25 mouse cellular contexts compared by ENCODE assay signal in the genomic region with DNA sequence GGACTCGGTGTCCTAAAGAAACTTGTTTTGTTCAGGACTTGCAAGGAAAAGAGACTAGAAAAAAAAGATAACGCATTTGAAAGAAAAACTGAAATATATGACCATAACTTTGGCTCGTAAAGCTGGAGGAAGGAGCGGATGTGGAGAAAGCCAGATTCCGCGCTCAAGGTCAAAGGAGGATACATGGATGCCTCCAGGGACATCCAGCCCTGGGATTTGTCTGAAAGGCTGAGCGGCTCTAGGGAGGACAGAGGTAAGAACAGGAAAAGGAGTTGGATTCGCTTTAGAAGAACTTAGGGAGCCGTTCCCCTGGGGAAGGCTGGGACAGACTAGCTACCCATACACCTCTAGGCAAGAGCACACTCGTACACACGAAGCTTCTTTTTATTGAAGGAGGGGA. TPM values are rescaled to one million over a fixed set of nuclear protein-coding genes. Genes with fewer than 3 reads are reported as not detected.
DNase-seq lines count a peak whose midpoint lies in the region; ATAC-seq and TF ChIP-seq lines count a peak whose summit lies in the region.
"Had no signal": no experiment of that assay in that cellular context is flagged by ENCODE, and none has a peak within 500 bp of the region (broad histone marks: within the 10 kb centered on the region; RNA-seq: fewer than 3 reads in every experiment).

No protein-coding gene starts in this region.

- H3K27me3 ChIP-seq in heart, embryonic 10.5 days (ENCODE audit: insufficient read depth, poor library complexity, severe bottlenecking) = no peaks in the 10 kb centered on the region
- H3K27me3 ChIP-seq in kidney, postnatal 0 days (ENCODE audit: insufficient read depth, low read length) = no peaks in the 10 kb centered on the region
- no peaks in the 10 kb centered on the region for H3K27me3 ChIP-seq in kidney, embryonic 15.5 days
- H3K27me3 ChIP-seq: forebrain, embryonic 13.5 days; hindbrain, embryonic 12.5 days; intestine, embryonic 15.5 days; midbrain, embryonic 13.5 days; neural tube, embryonic 13.5 days had no signal

- DNase-seq in heart, adult 18-20 months = peak; percentile 15
- no peak for DNase-seq in heart, embryonic 10.5 days (ENCODE audit: low spot score)
- DNase-seq in kidney, postnatal 0 days (ENCODE audit: low spot score) = peak; percentile 46
- DNase-seq in heart, postnatal 4 days = peak; percentile 11
- peak; percentile 64 for DNase-seq in testis, postnatal 10 days (ENCODE audit: low spot score)
- DNase-seq: adrenal gland, adult 2 months; cerebellum, adult 11 months; cerebellum, postnatal 36 days; gastrocnemius, postnatal 25 days; layer of hippocampus, postnatal 36 days; left cerebral cortex, postnatal 4 days; liver, postnatal 0 days; right cerebral cortex, postnatal 4 days had no signal

- no peak for TF ChIP-seq CTCF in kidney, postnatal 0 days (IDR thresholded peaks at IDR 0.05; ENCODE audit: low read depth)

- no peaks in the 10 kb centered on the region for H3K36me3 ChIP-seq in heart, embryonic 10.5 days
- H3K36me3 ChIP-seq in kidney, postnatal 0 days (ENCODE audit: insufficient read depth, low read length) = no peaks in the 10 kb centered on the region
- H3K36me3 ChIP-seq in kidney, embryonic 15.5 days = no peaks in the 10 kb centered on the region
- H3K36me3 ChIP-seq: hindbrain, embryonic 12.5 days; intestine, embryonic 15.5 days; liver, embryonic 12.5 days; midbrain, embryonic 13.5 days; neural tube, embryonic 13.5 days had no signal

- H3K9me3 ChIP-seq in heart, embryonic 10.5 days = no peaks in the 10 kb centered on the region
- H3K9me3 ChIP-seq in kidney, postnatal 0 days (replicated peaks; ENCODE audit: low read length) = no peaks in the 10 kb centered on the region
- H3K9me3 ChIP-seq in kidney, embryonic 15.5 days (replicated peaks) = no peaks in the 10 kb centered on the region; the same call in 1 of the 2 replicates
- H3K9me3 ChIP-seq: forebrain, embryonic 13.5 days; hindbrain, embryonic 12.5 days; intestine, embryonic 15.5 days; liver, embryonic 12.5 days; midbrain, embryonic 13.5 days had no signal

- no peaks in the 10 kb centered on the region for H3K4me1 ChIP-seq in heart, embryonic 10.5 days
- H3K4me1 ChIP-seq in kidney, postnatal 0 days (replicated peaks; ENCODE audit: insufficient read depth, low read length) = no peaks in the 10 kb centered on the region
- no peaks in the 10 kb centered on the region for H3K4me1 ChIP-seq in kidney, embryonic 15.5 days
- H3K4me1 ChIP-seq: forebrain, embryonic 13.5 days; hindbrain, embryonic 12.5 days; intestine, embryonic 15.5 days; liver, embryonic 12.5 days; midbrain, embryonic 13.5 days; neural tube, embryonic 13.5 days had no signal

- no peak overlapping the region for H3K4me2 ChIP-seq in kidney, postnatal 0 days (ENCODE audit: low read length)
- no peak overlapping the region for H3K4me2 ChIP-seq in kidney, embryonic 15.5 days
- H3K4me2 ChIP-seq: forebrain, embryonic 13.5 days; hindbrain, embryonic 12.5 days; intestine, embryonic 15.5 days; liver, embryonic 12.5 days; midbrain, embryonic 13.5 days; neural tube, embryonic 13.5 days had no signal

- 86% methylated on average over 11 of the region's 11 CpGs for WGBS in heart, embryonic 10.5 days
- WGBS in kidney, postnatal 0 days = 53% methylated on average over 11 of the region's 11 CpGs
- 72% methylated on average over 11 of the region's 11 CpGs for WGBS in kidney, embryonic 15.5 days

- no peak overlapping the region for H3K27ac ChIP-seq in heart, embryonic 10.5 days
- H3K27ac ChIP-seq in kidney, postnatal 0 days = no peak overlapping the region
- no peak overlapping the region for H3K27ac ChIP-seq in kidney, embryonic 15.5 days
- H3K27ac ChIP-seq: forebrain, embryonic 13.5 days; heart, adult 2 months; hindbrain, embryonic 12.5 days; hindbrain, postnatal 0 days; intestine, embryonic 15.5 days; liver, embryonic 12.5 days; macrophage; midbrain, embryonic 13.5 days; neural tube, embryonic 13.5 days; stomach, postnatal 0 days had no signal

- H3K9ac ChIP-seq in kidney, postnatal 0 days (ENCODE audit: low read depth, low read length) = no peak overlapping the region
- no peak overlapping the region for H3K9ac ChIP-seq in kidney, embryonic 15.5 days
- H3K9ac ChIP-seq: forebrain, embryonic 13.5 days; hindbrain, embryonic 12.5 days; intestine, embryonic 15.5 days; liver, embryonic 12.5 days; liver, postnatal 0 days; midbrain, embryonic 13.5 days; neural tube, embryonic 13.5 days had no signal

- no peak overlapping the region for H3K4me3 ChIP-seq in heart, embryonic 10.5 days
- H3K4me3 ChIP-seq in kidney, postnatal 0 days (replicated peaks; ENCODE audit: low read depth, low read length) = no peak overlapping the region
- H3K4me3 ChIP-seq in kidney, embryonic 15.5 days (replicated peaks) = no peak overlapping the region
- H3K4me3 ChIP-seq: forebrain, embryonic 13.5 days; heart, adult 2 months; hindbrain, embryonic 12.5 days; intestine, embryonic 15.5 days; liver, embryonic 12.5 days; midbrain, embryonic 13.5 days; neural tube, embryonic 13.5 days had no signal

- ATAC-seq in kidney, postnatal 0 days (replicated peaks; ENCODE audit: low FRiP score, low read depth) = no peak
- ATAC-seq in kidney, embryonic 15.5 days (replicated peaks; ENCODE audit: low FRiP score) = no peak
- ATAC-seq: forebrain, embryonic 13.5 days; hindbrain, postnatal 0 days; intestine, embryonic 15.5 days; liver, embryonic 12.5 days; liver, postnatal 0 days; lung, postnatal 0 days; midbrain, embryonic 13.5 days had no signal

RNA-seq across cellular contexts. Expression of a gene that starts 13.5 kb away (rescaled TPM):
- total RNA-seq in heart, adult 18-20 months (2021) = 1 to 10 TPM; 1.4 to 1.6 TPM
- polyA plus RNA-seq in heart, embryonic 10.5 days (2016; fragmentation: Nextera tagmentation; extraction: Ambion mirVana) = 411 and 465 TPM in 2 replicates
- polyA plus RNA-seq in kidney, postnatal 0 days (2015; fragmentation: Nextera tagmentation; extraction: Ambion mirVana) = 230 and 245 TPM in 2 replicates
- 490 and 496 TPM in 2 replicates for polyA plus RNA-seq in kidney, embryonic 15.5 days (2015; fragmentation: Nextera tagmentation; extraction: Ambion mirVana)
- total RNA-seq in heart, postnatal 4 days (2021) = 100 to 1,000 TPM; 130 to 136 TPM

RNA-seq across cellular contexts. Expression of a gene that starts 32.4 kb away (rescaled TPM):
- total RNA-seq in heart, adult 18-20 months (2021) = 10 to 100 TPM; 67.9 to 68.1 TPM
- 54.8 and 74.8 TPM in 2 replicates for polyA plus RNA-seq in heart, embryonic 10.5 days (2016; fragmentation: Nextera tagmentation; extraction: Ambion mirVana)
- 48.8 and 52.4 TPM in 2 replicates for polyA plus RNA-seq in kidney, postnatal 0 days (2015; fragmentation: Nextera tagmentation; extraction: Ambion mirVana)
- 43.9 and 47.9 TPM in 2 replicates for polyA plus RNA-seq in kidney, embryonic 15.5 days (2015; fragmentation: Nextera tagmentation; extraction: Ambion mirVana)
- total RNA-seq in heart, postnatal 4 days (2021) = 10 to 100 TPM; 84.2 to 92.8 TPM
- polyA plus RNA-seq: macrophage had no signal
